Mouse (Mus musculus): ENCODE data around the gene Pofut1.
A peak's percentile ranks its signal among the peaks of the same experiment; 100 is the strongest.

The Pofut1 gene

DNA sequence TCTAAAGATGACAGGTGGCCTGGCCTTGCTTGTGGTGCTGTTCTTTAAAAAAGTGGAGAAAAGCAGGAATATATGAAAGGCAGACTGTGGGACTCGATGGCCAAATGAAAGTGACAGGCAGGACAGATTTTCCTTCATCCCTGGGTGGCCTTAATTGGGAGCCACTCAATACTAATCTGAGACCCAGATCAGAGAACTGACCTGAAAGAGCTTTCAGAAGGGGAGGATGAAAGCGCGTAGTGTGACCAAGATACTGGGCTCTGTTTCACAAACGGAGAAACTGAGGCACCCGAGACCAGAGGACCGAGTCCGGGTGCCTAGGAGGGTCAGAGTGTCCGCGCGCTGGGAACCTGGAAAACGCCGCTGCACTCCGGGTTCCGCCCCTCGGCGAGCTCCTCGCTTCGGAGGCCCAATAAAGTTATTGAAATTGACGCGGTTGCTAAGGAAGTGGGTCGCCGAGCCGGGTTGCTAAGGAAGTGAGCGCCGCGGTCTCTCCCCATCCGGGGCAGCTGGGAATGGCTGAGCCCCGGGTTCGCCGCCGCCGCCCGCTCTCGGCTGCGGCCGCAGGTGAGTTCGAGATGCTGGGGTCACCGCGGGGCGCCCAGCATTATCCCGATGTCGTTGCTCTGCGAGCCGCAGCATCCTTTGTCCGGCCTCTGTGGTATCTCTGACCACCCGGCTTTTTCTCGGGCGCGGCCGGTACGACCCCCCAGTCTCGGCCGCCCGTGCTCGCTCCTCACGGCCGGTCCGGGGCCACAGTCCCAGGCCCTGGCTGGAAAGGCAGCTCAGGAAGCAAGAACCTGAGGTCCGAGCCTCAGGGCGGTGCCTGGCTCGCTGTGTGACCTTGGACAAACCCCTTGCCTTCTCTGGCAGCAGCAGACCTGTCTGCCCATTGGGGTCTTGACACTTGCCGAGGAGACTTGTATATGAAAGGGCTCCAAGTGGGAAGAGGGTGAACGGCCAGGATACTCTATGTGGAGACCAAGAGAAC is 49.9 kb downstream of the Pofut1 start, which contains the start of gene Kif3b:
Gene Kif3b, plus strand, starts transcription at position 476 of the 991 bp plus-strand sequence.
- peak; percentile 79 for DNase-seq (ENCODE audit: low read depth, low spot score)

DNA sequence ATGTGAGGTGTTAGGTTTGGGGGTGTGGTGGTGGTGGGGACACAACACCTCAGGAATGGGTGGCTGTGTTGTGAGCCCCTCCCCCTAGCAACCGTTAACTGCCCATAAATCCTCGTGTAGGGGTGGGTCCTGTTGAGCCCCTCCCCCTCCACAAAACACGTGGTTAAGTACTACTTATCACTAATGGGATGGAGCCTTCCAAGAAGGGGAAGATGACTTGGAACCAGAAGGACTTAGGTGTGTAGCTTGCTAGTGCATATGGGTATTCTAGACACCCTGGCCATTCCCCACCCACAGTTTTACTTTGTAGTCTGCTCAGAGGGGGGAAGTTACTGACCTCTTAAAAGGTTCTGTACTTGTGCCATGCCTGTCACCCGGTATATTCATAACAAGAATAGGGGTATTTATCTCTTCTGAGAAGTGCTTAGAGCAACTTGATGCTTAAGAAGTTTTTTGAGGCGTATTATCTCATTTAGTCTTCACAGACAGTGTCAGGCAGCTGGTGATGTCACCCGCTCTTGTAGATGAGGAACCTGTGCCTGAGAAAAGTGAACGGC is 51.0 kb downstream of the Pofut1 start:
- peak; percentile 59 for DNase-seq (ENCODE audit: low read depth, low spot score)

DNA sequence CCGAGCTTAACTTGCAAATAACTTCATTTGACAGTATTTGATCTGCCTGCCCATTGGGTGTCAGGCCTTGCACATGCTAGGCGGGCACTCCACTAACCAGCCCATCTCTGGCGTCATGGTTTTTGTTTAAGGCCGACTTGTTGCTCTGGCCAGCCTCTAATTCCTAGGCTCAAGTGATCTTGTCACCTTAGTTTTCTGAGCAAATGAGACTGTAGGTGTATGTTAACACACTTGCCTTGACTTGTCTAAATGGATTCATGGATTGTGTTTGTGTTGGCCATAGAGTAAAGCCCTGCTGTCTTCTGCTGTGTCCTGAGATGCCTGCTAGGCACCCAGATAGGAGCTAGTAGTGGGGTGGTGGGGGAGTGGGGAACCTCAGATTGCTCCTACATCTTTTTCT is 53.9 kb downstream of the Pofut1 start:
- DNase-seq (ENCODE audit: low read depth, low spot score), result no peak

DNA sequence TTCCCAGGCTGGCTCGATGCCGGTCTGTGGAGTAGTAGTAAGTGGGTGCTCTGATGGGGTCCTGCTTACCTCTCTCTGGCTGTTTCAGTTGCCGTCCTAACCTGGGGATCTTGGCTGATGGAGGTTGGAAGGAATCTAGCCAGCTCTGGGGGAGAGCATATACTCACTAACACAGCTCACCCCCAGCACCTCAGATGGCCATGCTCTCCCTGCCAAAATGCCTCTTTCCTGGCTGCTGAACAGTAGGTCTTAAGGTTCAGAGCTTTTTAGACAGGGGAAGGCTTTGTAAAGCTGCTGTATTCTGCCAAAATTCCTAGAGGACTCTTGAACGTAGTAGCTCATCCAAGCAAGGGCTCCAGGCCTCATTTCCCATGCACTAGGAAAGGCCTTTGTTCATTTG is 56.4 kb downstream of the Pofut1 start:
- DNase-seq (ENCODE audit: low read depth, low spot score), result no peak

DNA sequence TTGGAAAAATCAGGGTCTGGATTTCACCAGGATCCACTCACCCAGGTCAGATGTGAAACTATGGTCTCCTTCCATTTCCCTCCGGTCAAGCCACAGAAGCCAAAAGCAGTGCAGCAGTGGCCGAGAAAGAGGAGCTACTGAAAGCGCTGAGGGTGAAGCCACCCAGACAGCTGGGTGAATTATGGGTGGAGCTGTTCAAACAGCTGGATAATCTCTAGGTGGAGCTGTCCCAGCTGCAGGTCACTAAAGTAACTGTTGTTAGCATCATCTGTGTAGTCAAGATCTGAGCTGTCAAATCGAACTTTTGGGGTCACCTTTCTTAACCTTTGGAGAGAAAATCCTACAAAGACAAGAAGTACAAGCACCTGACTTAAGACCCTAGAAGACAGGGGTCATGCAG is 57.1 kb downstream of the Pofut1 start:
- no peak for DNase-seq (ENCODE audit: low read depth, low spot score)

DNA sequence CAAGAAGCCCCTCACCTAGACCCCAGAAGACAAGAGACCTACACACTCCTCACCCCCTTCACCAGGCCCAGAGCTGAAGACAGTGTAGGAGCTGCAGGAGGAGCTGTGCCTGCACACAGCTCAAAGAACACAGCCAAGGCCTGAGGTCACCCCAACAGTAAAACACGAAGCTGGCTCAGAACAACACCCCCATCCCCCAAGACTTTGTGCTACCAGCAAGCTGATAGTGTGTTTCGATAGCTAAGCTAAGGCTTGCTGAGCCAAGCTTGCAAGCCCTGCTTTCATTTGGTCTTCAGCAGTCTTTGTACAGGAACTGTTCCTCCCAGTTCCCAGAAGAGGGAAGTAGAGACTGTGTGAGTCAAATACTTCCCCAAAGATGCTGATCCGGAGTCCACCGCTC is 57.5 kb downstream of the Pofut1 start:
- DNase-seq (ENCODE audit: low read depth, low spot score), result no peak

DNA sequence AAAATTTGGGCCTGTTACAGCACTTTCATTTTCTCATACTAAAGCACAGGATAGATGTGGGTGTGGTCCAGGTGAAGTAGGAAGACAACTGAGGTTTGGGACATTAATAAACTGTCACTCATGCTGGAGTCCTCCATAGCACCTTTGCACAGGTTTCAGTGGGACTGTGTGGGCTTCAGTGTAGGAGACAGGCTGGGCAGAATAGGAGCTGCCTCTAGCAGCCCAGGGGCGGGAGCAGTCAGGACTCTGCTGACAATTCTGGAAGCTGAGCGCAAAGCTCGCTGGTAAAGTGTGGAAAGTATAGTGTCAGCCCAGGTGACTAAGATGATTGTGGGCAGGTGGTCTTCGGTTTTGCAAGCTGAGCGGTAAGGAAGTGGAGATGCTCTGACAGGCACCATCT is 59.8 kb downstream of the Pofut1 start:
- no peak for DNase-seq (ENCODE audit: low read depth, low spot score)

DNA sequence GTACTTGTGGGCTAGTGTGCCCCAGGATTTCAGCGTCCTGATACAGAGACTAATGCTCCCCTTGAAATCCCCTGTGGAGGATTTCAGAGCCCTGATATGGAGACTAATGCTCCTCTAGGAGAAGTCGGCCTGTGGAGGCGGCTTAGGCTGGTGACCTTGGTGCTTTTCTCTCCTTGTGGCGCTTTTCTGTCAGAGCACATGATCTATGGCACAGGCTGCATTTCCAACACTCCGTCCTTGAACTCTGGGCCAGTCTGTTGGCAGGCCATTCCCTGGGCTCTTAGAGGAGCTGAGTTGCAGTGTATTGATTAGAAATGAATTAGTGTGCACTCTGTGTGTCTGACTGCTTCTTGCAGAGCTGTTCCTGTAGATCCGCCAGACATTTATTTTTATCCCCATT is 63.9 kb downstream of the Pofut1 start:
- DNase-seq (ENCODE audit: low read depth, low spot score), result no peak

DNA sequence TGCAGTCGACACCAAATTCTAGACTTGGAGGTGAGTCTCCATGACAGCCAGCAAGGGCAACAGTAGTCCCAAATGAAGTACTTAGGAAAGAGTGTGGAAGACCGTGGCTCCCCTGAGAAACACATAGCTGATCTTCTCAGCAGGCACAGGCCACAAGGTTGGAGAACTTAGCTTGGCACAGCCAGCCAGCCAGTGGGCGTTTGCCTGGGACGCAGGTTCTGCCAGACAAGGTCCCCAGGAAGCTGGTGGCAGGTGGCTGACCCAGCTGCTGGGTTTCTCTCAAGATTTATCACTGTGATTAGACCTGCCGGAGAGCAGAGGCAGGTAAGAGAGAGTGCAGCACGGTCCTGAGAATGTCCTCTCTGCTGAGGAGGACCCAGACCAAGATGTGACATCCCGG is 67.3 kb downstream of the Pofut1 start:
- DNase-seq (ENCODE audit: low read depth, low spot score), result no peak

DNA sequence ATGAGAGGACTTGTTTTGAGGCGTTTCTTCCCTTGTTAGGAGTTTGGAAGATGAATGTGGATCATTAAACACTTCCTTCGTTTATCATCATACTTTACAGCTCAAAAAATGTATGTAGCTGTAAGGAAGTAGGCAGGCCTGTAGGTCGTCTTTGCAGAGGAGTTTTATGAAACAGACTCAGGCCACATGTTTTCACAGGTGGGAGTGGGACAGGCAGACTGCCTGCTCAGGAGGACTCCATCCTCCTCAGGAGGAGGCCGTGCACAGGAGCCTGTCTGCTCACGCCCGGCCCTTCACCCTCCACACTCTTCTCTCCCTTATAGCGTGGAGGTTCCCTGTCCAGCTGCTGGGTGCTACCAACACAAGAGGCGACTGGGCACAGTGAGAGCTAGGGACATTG is 67.8 kb downstream of the Pofut1 start:
- DNase-seq (ENCODE audit: low read depth, low spot score), result no peak

DNA sequence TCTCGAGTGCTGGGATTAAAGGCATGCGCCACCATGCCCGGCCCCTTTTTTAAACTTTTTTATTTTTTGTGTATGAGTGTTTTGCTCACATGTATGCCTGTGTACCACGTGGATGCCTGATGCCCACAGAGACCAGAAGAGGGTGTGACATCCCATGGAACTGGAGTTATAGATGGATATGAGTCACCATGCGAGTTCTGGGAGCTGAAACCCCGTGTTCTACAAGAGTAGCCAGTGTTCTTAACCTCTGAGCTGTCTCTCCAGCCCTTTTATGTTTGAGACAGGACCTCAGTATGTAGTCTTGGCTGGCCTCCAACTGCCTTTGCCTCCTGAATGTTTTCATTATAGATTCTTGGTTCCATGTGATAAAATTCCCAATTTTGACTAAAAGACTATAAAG is 68.9 kb downstream of the Pofut1 start:
- no peak for DNase-seq (ENCODE audit: low read depth, low spot score)

DNA sequence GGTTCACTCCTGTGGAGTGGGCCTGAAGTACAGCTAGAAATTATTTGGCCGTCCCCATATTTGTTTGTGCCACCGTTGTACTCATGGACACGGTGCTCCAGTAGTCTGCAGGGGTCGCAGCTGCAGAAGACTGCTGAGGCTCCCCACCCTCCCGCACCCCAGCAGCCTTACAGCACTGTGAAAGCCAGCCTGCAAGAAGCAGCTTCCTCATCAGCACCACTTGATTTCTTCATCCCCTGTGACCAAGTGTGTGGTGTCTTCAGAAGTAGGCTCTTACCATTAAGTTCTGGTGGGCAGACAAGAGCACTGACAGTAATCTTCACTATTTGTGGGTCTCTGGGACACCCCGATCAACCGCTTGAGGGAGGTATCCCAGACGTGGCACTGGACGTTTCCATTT is 71.6 kb downstream of the Pofut1 start:
- DNase-seq (ENCODE audit: low read depth, low spot score), result no peak

DNA sequence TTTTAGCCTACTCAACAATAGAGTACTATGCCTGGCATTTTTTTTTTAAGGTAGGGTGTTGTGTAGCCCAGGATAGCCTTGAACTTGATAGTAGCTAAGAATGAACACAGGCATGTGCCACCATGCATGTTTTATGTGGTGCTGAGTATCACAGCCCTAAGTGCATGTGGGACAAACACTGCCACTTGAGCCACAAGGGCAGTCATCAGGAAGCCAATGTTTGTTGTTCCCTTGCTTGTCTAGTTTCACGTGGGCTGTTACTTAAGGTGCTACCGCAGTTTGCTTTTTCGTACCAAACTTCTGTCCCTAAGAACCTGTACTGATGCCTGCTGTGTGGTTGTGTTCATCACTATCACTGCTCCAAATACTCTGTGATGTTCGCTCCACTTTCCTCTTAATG is 77.1 kb downstream of the Pofut1 start:
- DNase-seq (ENCODE audit: low read depth, low spot score), result no peak

DNA sequence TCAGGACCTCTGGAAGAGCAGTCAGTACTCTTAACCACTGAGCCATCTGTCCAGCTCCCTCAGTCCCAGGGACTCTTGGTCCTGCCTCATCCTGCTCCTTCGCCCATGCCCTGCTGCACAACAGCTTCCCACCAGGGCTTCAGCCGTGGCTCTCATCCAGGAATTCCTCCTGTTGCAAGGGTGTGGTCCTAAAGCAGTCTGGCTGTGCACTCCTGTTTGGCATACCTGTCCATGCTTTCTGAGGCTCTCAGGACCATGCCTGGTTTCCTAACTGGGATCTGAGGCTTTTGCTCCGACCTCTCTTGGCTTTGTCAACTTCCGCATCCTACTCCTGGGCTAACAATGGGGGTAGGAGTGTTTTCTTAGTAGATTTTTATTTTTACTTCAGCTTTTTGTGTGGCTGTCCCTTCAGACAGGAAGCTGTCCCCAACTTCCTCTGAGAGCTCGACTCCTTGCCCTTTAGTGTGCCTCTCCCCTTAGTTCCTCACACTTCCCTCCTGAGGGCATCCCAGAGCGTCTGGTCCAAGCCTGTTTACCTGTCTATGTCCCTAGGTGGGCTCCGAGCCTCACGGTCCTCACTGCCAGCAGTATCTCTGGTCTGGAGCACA is 77.8 kb downstream of the Pofut1 start:
- DNase-seq (ENCODE audit: low read depth, low spot score), result no peak

All from ES-CJ7 (cell line).